Mouse (Mus musculus): ENCODE data around the gene Apobr. TPM values are rescaled to one million over a fixed set of nuclear protein-coding genes. Genes with fewer than 3 reads are reported as not detected.

Gene Apobr
- total RNA-seq, 4 experiments from 2014 or later: 0.44 to 1.9 (median 0.75) TPM

DNA sequence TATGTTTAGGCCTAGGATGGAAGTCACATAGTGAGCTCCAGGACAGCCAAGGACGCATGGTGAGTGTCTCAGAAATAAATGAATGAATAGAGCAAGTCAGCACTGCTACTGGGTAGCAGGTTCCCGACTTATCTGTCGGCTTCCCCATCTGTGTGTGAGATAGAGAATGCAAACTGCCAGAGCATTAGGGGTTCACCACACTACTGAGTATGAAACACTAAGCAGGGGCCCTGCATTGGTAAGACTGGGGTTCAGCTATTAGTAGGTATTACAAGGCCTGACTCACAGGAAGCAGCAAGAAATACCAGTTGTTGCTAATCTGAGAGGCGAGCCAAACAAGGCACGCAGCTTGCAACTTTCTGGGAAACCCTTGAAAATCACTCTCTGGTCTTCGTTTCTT is 14.2 kb downstream of the Apobr start:
- no peak for DNase-seq (ENCODE audit: low spot score)

DNA sequence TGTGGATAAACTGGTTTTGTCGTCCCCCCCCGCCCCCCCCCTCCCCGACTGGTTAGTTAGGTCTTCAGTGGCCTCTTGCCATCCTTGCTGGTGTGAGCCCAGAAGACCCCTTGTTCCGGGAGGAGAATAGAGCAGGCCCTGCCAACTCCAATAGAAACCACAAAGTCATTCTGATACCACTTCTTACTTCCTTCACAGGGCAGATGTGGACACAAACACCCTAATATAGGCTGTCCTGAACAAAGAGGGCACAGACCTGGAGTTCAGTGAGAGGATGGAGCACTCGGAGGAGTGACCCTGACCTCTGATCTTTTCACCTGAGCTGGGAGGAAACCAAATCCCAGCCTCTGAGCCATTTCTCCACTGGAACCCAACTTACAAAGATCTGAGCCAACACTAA is 17.2 kb downstream of the Apobr start:
- DNase-seq (ENCODE audit: low spot score): no peak

DNA sequence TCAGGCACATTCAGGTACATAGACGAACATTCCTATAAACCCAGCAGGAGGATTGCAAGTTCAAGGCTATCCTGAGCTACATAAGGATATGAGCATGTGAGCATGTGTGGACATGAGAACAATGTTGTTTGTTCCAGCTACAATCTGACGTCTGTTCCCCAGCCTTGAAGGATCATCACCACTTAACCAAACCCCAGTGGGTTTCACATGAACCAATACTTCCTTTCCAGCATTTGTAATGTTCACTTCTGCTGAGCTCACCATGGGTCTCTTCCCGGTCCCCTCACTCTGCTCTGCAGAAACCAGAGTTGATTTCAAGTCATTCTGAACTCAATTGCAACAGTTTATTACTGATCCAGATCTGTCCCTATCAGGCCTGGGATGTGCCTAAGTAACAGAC is 17.9 kb downstream of the Apobr start:
- DNase-seq (ENCODE audit: low spot score): no peak

DNA sequence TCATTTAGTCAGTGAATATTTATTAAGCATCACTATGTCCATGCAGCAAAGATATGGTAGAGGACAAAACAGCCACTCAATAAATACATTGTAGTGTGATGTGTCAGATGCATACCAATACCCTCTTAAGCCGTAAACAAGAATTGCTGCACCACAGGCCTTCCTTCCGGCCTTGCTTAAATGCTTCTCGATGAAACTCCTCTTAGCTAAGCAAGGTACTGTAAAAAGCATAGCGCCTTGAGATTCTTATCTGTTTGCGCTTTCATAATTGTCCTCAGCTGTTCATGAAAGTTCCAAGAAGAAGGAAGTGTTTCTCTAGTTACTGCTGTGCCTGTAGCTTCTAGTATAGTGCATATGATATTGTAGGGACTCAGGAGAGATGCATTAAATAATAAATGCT is 21.9 kb downstream of the Apobr start:
- DNase-seq (ENCODE audit: low spot score): no peak

DNA sequence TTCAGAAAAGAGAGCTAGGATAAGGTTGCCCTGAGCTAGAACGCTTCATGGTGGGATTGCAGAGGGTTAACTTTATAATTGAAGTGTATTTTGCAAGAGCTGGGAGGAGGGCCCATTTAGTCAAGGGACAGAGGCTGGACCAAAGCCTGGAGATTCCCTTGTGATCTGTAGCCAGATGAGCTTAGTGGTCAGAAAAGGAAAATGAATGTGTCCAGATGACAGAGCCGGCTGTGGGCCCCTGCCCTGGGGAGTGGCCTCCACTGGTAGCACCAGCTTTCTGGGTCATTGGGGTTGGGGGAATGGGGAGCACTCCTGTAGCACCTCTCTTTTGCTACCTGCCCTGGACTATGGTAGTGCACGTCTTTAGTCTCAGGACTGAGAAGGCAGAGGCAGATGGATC is 22.3 kb downstream of the Apobr start:
- DNase-seq (ENCODE audit: low spot score): peak; percentile 59

DNA sequence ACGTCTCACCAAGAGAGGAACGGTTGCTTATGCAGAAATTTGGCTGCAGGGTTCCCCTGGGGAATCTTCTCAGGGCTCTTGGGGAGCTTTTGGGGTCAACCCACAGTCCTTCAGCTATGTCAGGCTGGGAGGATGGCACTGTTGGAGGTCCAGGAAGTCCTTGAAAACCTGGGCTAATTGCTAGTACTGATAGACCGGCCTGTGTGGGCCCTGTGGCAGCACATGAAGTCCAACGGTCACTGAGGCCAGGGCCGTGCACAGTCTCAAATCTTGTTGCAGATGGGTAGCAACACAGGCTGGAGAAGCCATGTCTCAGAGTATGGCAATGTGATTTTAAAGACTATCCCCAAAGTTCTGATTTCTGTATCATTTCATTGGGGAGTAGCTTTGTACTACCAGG is 23.1 kb downstream of the Apobr start:
- DNase-seq (ENCODE audit: low spot score): no peak

DNA sequence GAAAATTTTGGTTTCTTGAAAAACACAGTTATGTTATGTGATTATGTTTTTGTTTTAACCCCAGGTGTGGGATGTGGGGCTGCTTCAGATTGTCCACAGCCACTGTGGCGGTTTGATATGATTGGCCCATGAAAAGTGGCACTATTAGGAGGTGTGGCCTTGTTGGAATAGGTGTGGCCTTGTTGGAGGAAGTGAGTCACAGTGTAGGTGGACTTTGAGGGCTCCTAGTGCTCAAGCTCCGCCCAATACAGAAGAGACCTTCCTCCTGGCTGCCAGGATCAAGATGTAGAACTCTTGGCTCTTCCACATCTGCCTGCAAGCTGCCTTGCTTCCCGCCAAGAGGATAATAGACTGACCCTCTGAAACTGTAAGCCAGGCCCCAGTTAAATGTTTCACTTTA is 28.0 kb downstream of the Apobr start:
- DNase-seq (ENCODE audit: low spot score): no peak

DNA sequence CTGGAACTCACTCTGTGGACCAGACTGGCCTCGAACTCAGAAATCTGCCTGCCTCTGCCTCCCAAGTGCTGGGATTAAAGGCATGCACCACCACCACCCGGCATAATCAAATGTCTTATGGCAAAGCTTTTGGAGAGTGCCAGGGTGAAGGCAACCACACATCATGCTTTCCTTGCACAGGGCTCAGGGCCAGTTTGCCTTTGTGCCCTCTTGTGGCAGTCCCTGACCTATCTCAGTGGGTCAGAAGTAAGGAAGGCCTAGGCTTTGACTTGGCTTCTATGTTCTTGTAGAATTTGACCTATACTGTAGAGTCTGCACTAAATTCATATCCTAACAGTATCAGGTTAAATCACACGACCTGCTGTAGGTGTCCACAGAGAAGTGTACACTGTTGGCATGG is 32.0 kb downstream of the Apobr start:
- no peak for DNase-seq (ENCODE audit: low spot score)

DNA sequence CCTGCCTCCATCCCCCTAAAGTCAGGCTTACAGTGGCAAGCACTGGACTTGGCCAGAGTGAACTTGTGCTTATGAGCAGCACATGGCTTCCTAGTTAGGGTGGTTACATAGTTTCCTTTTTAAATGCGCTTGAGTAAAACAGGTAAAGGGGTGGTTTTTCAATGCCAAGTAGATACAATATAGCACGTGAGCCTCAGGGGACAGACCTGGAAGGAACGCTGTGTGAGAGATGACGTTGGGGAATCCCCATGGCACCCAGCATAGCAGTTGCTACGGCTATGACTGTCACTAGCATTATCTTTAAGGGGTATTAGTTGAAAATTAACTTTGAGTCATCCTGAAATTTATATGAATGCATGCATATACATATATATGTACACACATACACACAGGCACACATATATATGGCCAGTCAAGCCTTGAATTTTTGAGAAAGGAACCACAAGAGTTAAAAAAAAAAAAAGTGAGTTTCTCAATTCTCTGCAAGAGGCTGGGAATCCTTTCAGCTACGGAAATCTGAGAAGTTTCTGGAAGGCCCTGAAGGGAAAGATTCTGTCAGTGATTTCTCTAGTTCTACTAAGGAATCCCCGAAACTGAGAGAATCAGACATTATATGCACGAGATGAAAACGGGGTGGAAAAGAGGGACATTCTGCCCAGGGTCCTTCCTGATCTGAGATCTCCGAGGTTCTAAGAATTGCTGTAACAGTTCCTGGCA is 35.0 kb downstream of the Apobr start:
- DNase-seq (ENCODE audit: low spot score): no peak

DNA sequence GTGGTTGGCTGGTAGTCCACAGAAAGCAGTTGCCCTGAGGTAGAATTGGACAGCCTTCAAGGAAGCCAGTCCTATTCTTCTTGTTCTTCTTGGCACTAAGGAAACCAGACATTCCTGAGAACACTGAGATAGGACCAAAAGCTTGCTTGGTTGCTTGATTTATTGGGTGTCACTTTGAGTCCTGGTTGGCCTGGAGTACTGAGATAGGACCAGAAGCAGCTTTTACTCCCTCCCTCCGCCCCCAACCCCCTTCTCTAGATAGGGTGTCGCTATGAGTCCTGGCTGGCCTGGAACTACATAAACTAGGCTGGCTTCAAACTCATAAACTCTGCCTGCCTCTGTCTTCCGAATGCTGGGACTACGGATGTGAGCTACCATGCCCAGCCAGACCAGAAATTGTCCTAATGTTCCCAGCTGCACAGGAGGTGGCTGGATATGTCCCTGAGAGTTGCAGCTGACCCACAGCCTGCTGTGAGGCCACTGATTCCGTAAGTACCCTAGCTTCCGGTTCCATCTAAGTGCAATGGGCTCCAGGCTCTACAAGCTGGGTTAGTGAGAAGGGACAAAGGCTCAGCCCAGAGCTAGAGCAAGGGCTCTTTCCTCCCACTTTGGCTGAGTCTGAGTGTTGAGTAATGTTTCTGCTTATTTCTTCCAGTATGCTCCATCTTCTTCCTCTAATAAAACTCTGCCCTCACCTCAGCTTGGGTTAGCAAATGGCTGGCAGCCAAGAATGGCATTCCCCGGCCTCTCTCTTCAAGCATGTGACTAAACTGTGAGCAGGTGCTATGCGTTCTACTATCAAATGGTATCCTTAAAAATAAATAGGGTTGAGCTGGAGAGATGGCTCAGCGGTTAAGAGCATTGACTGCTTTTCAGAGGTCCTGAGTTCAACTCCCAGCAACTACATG is 37.0 kb downstream of the Apobr start:
- no peak for DNase-seq (ENCODE audit: low spot score)

DNA sequence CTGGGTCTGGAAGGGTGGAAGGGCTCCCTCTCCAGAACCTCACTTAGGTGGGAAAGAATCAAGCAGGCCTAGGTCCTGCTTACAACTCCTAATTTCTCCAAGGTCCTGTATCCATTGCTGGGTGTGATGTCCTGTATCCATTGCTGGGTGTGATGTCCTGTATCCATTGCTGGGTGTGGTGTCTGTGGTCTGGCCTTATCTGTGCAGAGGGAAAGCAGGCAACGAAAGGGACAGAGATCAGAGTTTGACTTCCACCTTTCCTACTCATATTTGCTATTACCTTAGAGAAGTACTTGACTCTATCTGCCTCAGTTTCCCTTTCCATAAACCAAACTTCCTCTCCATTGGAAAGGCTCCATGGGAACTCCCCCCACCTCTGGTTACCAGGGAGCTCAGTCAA is 38.6 kb downstream of the Apobr start:
- DNase-seq (ENCODE audit: low spot score): no peak

DNA sequence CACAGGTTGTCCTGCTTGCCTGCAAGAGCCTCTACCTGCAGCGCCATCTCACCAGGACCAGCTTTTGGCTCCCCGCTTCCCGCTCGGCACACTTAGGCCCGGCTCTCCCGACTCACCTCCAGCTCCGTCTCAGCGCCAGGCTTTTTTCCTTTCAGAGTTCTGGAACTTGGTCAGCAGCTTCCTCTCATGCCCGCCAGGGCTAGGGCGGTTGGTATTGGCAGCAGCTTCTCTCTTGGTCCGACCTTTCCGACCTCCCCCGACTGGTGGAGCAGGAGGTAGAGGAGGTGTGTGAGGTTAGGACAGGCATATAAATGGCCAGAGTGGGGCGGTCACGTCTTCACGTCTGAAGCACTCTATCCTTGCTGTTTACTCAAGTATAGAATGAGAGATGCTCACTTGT is 40.0 kb downstream of the Apobr start:
- DNase-seq (ENCODE audit: low spot score): no peak

DNA sequence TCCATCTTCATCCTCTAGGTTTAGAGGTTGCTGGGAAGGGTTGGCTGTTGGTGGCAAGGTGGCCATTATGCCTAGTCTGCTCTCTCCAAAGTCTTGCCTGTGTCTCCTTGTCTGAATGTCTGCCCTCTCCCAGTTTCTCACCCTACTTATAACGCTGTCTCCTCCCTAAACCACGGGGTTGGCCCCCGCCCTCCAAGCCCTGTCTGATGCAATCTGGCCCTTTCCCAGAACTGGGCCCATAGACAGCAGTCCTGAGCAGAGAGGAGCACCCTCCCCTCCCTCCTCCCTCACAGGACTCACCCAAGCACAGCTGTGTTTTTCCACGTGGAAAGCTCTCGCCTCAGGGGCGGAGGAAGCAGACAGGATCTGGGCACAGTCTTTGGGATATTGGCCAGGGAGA is 40.6 kb downstream of the Apobr start:
- peak; percentile 87 for DNase-seq (ENCODE audit: low spot score)

DNA sequence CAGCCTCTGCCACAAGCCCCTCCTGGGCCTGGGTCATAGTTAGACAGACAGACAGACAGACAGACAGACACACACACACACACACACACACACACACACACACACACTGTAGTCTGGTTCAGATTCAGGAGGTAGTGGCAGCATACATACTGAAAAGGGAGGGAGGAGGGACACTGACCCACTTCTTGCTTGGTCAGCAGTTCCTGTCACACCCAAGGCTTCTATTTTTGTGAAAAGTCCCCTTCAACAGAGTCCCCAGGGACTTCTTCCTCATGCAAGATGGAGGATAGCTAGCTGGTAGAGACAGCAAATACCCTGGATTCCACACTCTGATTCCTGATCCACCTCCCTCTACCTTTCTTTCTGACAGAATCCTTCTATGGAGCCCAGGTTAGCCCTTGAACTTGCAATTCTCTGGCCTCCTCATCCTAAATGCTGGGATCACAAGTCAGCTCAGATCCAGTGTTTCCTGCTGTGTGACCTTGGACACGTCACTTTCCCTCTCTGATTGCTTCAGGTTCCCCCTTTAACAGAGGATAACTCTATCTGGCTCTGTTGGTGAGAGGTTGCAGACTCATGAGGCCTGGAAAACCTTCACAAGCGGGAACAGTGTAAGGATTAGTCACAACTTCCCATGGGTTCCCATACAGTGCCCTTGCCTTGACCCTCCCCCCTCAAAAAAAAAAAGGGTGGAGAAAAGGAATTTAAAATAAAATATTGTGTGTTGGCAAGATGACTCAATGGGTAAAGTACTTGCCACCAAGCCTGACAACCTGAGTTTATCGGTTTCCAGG is 41.3 kb downstream of the Apobr start:
- DNase-seq (ENCODE audit: low spot score): no peak

DNA sequence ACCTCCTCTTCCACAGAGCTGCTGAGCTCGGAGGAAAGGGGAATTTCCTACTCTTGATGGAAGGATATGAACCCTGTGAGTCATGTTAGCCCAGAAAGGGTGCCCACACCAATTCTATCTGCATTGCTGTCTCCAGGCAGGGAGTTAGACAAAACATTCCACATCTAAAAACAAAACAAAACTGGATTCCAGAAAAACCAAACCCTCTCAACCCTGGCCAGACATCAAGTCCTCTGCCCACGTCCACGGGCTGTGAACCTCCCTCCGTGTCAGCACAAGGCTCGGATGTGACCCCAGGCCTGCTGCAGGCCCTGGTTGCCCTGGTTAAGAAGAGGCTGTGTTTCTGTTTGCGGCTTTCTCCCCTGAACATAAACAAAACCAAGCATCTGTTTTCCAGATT is 43.4 kb downstream of the Apobr start:
- no peak for DNase-seq (ENCODE audit: low spot score)

DNA sequence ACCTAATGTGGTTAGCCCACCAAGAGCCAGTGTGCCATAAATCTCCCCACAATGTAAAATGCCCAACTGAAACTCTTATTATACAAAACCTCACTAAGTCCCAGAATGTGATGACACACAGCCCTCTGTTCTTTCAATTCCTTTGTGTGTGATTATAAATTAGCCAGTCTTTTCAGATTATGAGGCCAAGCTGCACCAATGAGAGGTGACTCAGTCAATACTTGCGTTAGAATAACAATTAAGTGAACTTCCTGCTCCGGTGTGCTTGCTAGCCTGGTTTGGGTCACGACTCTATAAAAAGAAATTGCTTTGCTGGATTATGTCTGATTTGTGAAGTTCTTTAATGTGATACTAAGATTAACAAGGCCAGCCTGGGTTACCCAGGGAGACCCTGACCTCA is 45.2 kb downstream of the Apobr start:
- no peak for DNase-seq (ENCODE audit: low spot score)

DNA sequence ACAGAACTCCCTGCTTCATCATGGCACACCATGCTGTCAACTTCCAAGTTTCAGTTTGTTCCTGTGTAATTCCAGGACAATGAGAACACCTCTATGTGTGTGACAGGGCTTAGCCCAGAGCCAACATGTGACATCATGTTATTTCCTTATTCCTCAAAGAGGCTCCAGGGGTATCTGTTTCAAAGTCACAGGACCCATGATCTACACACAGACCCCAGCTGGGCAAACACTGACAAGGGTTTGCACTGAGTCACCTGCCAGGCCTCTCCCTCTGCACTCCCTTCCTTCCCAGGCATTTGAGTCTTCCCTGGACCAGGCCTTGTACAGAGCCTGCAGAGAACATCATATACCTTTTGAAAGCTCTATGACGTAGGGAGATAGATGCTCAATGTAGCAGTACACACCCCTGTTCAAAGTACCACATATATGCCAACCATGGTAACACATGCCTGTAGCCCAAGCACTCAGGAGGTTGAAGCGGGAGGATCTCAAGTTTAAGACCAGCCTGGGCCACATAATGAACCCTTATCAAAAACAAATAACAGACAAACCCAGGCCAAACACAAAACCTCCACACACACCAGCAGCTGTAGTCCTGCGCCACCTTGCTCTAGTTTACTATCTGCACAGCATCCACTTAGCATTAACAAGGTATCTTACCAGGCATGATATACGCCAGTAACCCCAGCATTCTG is 46.2 kb downstream of the Apobr start, which contains the start of gene Nupr1:
Nupr1 (minus strand) TSS at position 38 of the 695 bp plus-strand sequence.
- no peak for DNase-seq (ENCODE audit: low spot score)

DNA sequence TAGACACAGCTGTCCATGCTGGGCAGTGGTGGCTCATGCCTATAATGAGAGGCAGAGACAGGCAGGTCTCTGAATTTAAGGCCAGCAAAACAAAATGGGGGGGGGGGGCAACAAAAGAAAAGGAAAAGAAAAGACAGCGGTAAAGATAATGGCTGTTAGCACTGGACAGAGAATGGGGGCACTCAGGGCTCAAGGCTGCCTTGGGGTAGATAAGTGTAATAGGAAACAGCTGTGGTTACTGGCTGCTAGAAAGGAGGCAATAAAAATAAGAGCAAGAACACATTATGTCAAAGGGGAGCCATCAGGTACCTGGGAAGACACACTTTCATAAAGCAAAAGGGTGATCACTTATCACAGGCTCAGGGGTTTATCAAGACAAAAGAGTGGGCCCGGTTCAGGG is 47.7 kb downstream of the Apobr start:
- no peak for DNase-seq (ENCODE audit: low spot score)

DNA sequence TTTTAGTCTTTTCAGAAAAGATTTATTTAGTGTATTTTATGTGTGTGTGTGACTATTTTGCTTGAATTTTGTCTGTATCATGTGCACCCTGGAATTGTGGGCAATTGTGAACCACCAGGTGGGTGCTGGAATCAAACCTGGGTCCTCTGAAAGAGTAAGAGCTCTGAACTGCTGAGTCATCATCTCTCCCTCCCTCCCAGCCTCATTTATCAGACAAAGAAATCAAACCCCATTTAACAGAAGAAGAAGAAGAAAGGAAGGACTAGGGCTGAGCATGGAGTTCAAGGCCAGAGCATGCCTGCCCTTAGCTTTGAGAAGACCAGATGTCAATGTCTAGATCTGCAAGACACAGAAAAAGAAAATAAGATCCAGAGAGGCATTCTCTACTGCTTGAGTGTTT is 50.6 kb downstream of the Apobr start:
- DNase-seq (ENCODE audit: low spot score): no peak

DNA sequence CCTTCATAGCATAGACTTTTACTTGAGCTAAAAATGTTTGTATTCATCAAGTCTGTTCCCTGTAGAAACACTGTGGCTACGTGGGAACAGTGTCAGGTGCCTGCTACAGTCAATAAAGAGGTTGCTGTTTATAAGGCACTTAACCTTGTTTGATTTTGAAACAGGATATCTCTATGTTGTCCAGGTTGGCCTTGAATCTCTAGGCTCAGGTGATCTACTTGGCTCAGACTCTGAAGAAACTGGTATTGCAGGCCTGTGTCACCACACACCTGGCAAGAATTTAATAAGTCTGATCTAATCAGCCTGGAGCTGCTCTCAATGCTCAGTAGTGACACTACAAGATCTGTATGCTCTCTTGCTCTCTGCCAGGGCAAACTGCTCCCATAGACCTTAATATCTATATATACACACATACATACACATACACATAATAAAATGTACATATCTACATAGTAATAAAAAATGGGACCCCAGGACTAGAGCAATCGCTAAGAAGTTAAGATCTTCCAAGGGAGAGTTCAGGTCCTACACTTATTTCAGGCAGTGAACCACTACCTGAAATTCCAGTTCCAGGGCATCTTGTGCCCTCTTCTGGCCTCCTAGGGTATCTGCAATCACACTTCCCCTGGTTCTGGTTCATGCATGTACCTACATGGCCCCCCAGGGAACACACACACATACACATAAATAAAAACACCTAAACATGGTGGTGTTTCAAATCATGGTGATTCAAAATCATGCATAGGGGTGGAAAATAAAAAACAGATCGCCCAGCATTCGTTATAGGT is 52.2 kb downstream of the Apobr start:
- DNase-seq (ENCODE audit: low spot score): no peak
